Mouse (Mus musculus) lung, postnatal 25 days (tissue): ENCODE results near the gene Shkbp1.

ENCODE experiments used
- DNase-seq: peaks from one replicate; pipeline ENCODE4 v3.0.0; 2022; ENCODE audit warnings: low spot score

Shkbp1 gene

GRCm38 (mm10) chr7:27366082-27366844 is 10.4 kb upstream of the Shkbp1 start:
- DNase-seq = no peak

- no peak for DNase-seq
Measured at GRCm38 (mm10) chr7:27364379-27364778, 8.6 kb upstream of the Shkbp1 start.

- peak; percentile 100 for DNase-seq
Measured at GRCm38 (mm10) chr7:27361283-27361946, 5.6 kb upstream of the Shkbp1 start.

DNA sequence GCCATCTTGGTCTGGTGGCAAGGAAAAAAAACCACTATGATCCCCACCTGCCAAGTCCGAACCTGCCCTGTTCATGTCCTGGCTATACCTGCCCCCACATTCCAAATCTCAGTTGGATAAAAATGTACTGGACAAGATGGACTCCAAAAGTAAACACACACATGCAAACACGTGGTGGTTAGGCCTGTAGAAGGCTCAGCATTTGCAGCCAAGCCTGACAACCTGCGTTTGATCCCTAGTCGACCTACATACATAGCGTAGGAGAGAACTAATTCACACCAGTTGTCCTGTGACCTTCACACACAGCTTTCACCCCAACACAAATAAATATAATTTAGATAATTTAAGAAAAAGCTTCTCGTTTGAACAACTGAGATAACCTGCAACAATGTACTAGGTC is 4.9 kb upstream of the Shkbp1 start:
- DNase-seq = no peak

DNA sequence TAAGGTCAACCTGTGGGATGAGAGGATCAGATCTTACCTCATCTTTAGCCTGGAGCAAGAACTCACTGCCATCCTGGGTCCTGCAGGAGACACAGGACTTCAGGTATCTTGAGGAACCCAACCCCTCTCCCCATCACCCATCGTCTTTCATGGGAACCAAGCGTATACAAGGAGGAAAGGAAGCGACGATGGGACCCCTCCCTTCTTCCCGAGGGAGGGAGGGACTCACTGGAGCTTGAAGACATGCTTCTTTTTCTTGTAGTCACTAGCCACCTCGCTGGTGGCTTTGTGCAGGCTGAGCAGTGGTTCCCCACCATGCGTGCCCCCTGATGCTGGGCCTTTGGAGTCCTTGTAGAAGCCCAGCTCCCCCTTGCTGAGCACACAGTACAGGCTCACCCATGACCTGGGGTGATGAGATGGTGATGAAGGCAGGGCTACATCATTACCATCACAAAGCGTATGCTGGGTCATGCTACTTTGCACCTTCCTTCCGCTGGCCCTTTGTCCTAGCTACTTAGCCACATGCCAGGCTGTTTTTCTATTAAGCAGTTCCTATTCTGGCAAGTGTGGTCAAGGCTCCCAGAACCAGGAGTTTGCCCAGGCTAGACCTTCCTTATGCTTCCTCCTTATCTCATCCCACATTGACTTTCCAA is 4.0 kb upstream of the Shkbp1 start:
- DNase-seq = no peak

- DNase-seq = no peak
Measured at GRCm38 (mm10) chr7:27359162-27359561, 3.3 kb upstream of the Shkbp1 start.

GRCm38 (mm10) chr7:27357595-27357978 is 1.8 kb upstream of the Shkbp1 start:
- peak; percentile 34 for DNase-seq

GRCm38 (mm10) chr7:27356861-27357594 is 1.2 kb upstream of the Shkbp1 start, which contains the start of gene Gm20479:
TSS of gene Gm20479 (minus strand) at chr7:27357419.
- DNase-seq = no peak

DNA sequence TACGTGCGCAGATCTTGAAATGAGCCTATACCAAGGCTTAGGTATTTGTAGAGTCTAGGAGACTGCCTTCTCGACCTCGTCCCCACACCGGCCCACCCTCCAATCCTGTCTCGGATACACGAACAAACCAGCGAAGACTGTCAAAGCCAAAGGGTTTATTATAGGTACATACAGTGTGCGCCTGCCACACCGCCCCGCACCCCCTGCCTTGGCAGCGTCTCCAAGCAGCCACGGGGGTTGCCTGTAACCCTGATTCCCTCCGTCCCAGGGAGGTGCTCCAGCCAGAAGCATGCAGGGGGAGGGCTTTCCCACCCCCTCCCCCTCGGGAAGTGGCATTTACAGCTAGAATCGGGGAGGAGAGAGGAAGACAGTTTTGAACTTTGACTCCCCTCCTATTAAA is 429 bp upstream of the Shkbp1 start:
- DNase-seq = no peak

DNA sequence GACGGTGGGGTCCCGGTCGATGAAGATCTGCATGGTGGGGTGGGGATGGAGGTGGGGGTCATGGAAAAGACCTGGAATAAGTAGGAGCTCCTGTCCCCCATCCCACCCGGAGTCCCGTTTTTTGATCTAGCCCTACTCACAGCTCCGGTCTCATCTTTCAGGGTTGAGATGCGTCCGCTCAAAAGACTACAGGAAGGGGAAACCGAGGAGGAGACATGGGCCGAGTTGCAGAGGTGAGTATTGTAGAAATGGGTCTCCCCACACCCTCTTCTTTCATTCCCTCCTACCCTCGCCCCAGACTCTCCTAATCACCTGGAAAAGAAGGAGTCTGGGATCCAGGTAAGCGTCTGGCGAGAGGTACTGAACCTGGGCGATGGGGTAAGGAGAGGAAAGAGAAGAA is 558 bp downstream of the Shkbp1 start:
- no peak for DNase-seq

- DNase-seq = no peak
Measured at GRCm38 (mm10) chr7:27354783-27355182, 1.0 kb downstream of the Shkbp1 start.

DNA sequence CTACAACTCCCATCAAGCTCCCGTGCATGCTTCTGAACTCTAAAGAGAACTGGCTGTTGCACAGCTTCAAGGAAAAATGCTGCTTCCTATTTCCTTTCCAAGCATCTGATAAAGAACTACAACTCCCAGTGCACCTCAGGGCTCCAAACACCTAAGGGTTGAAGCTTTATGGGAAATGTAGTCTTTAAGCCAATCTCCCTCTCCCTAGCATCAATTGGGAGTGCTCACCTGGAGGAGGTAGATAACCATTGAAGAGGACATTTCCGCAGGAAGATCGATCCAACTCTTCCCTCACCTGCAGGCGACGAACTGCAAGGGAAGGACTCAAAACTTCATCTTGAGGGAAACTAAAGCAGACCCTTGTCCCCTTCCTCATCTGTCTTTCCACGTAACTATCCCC is 1.7 kb downstream of the Shkbp1 start:
- DNase-seq = no peak

- DNase-seq = no peak
Measured at GRCm38 (mm10) chr7:27345444-27345843, 10.4 kb downstream of the Shkbp1 start.

GRCm38 (mm10) chr7:27342595-27342994 is 13.2 kb downstream of the Shkbp1 start:
- no peak for DNase-seq

GRCm38 (mm10) chr7:27339519-27339918 is 16.3 kb downstream of the Shkbp1 start:
- DNase-seq = no peak

GRCm38 (mm10) chr7:27339114-27339513 is 16.7 kb downstream of the Shkbp1 start:
- no peak for DNase-seq

DNA sequence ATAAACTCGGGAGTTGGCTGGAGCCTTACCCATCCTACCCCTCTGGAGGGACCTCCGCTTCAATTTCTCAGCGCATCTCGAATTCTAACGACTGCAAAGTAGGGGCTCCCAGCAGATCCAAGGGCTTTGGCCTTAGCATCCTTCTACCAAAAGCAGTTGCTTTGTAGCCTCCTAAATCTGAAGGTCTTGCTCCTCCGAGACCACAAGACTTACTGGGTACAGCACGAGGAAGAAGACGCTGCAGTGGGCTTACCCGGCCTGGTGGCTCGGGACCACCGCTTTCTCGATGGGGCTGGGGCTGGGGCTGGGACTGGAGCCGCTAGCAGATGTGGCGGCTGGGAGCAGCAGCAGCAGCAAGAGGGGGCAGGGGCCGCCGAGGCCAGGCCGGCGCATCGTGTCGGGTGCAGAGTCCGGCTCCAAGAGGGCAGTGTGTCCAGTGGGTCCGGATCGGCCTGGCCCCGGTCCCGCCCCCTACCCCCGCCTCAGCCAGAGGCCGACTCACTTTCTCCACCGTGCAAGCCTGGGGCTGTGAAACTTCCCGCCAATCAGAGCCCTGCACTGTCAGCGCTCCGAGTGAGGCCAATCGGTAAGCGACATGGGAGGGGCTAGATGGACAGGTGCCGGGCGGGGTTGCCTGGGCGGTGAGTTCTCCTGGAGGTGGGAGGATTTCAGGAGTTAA is 18.5 kb downstream of the Shkbp1 start, which contains the start of gene Ltbp4:
TSS of gene Ltbp4 (minus strand) at position 518 of the 679 bp plus-strand sequence.
- DNase-seq = no peak

GRCm38 (mm10) chr7:27335928-27336823 is 19.6 kb downstream of the Shkbp1 start:
- DNase-seq = peak; percentile 92

DNA sequence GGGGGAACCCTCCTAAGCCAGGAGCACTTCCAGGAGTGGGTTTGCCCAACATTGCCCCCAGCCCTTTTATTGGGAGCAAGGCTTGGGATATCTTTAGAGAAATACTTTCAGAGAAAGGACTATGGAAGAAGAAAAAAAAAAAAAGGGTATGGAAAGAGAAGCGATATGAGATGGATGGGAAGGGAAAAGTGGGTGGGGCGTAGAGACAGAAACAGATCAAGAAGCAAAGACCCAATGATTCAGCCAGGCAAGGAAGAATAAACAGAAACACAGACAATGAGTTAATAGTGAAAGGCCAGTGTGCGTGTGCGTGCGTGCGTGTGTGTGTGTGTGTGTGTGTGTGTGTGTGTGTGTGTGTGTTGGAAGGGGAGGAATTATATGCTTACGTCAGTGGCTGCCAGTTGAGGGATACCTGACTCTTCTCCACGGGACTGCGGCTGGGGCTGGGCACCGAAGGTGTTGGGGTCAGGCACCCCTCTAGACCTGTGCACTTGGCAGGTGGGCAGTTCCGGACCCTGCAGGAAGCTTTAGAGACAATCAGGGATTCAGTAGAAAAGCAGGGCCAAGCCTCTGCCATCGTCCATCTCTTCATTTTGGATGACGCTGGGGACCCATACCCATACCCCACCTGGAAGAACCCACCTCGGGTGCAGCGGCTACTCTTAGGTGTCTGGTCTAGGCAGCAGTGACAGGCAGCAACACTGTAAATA is 20.7 kb downstream of the Shkbp1 start:
- DNase-seq = no peak

GRCm38 (mm10) chr7:27334405-27334911 is 21.4 kb downstream of the Shkbp1 start:
- DNase-seq = no peak
